Mouse (Mus musculus): Measurements from ENCODE around the gene Tpst2. TPM values are rescaled to one million over a fixed set of nuclear protein-coding genes. Genes with fewer than 3 reads are reported as not detected.
"Not testable (repeated sequence)": the region's sequence is repeated elsewhere in the genome, so short reads cannot be mapped to it uniquely, and the experiment has no call there.

Gene Tpst2
- polyA plus RNA-seq, 1 experiment from 2014 or later: 35.6 TPM

DNA sequence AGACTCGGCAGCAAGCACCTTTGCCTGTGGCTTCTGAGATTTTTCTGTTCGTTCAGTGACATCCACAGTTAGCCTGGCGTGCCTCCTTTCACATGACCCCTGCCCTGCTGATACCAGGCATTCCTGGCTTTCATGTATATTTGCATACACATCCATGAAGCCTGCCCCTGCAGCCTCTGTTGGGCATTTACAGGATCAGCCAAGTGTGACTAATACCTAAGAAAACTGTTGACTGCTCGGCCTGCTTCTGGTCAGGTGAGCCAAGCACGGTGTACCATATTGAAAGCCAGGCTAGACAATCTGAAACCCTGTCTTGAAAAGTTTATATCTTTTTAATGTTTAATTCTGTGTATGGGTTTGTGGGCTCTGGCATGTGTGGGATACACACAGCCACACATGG lies 40.0 kb downstream of the Tpst2 start:
- no peaks in the 10 kb centered on the region for H3K4me1 ChIP-seq (ENCODE audit: control insufficient read depth, insufficient read depth, low read depth, low read length)
- no peaks in the 10 kb centered on the region for H3K27me3 ChIP-seq (replicated peaks; ENCODE audit: control insufficient read depth, insufficient read depth, low read length)
- no peak for ATAC-seq
- H3K36me3 ChIP-seq (ENCODE audit: control insufficient read depth, insufficient read depth, low read length): 0 out of 2 replicates have a peak, but pooled peaks cover 2% of the 10 kb centered on the region
- H3K4me3 ChIP-seq (ENCODE audit: low read length): no peak overlapping the region
- H3K4me2 ChIP-seq (ENCODE audit: low read length): no peak overlapping the region
- H3K27ac ChIP-seq (ENCODE audit: low read depth, low read length): no peak overlapping the region
- no peak overlapping the region for H3K9ac ChIP-seq (ENCODE audit: low read depth, low read length)
- WGBS: 69% methylated on average over 5 of the region's 5 CpGs
- no peaks in the 10 kb centered on the region for H3K9me3 ChIP-seq (ENCODE audit: control insufficient read depth, low read length)

DNA sequence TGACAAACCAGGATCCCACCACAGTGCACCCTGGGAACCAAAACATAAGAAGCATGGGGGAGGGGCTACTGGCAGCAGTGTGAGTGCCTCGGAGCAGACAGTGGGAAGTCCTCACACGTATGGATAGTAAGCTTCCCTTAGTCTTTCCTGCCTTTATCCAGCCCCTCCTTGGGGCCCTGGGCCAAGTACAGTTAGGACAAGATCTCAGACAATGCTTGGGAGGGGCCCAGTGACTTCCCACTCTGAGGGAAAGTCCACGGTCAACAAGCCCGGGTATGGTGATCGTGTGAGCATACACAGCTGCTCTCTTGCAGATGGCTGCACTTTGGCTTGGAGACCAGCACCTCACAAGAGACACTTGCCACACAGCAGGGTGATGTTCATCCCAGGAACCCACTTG lies 40.8 kb downstream of the Tpst2 start:
- 42% methylated on average over 5 of the region's 5 CpGs for WGBS
- Histone ChIP-seq H3K4me2 (ENCODE audit: low read length) (no peak overlapping the region), H3K27me3 (replicated peaks; ENCODE audit: control insufficient read depth, insufficient read depth, low read length) (no peaks in the 10 kb centered on the region), H3K4me1 (ENCODE audit: control insufficient read depth, insufficient read depth, low read depth, low read length) (no peaks in the 10 kb centered on the region), H3K4me3 (ENCODE audit: low read length) (no peak overlapping the region), H3K27ac (ENCODE audit: low read depth, low read length) (no peak overlapping the region), H3K9me3 (ENCODE audit: control insufficient read depth, low read length) (no peaks in the 10 kb centered on the region), H3K9ac (ENCODE audit: low read depth, low read length) (no peak overlapping the region), H3K36me3 (ENCODE audit: control insufficient read depth, insufficient read depth, low read length) (0 out of 2 replicates have a peak, but pooled peaks cover 2% of the 10 kb centered on the region)
- ATAC-seq: no peak

DNA sequence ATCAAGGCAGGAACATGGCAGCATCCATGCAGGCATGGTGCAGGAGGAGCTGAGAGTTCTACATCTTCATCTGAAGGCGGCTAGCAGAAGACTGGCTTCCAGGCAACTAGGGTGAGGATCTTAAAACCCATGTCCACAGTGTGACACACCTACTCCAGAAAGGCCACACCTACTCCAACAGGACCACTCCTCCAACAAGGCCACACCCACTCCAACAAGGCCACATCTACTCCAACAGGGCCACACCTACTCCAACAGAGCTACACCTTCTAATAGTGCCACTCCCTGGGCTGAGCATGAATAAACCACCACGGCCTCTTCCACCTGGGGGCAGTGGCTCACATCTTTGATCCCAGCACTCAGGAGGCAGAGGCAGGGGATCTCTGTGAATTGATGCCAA lies 42.9 kb downstream of the Tpst2 start:
- not testable (repeated sequence) for H3K4me1 ChIP-seq (ENCODE audit: control insufficient read depth, insufficient read depth, low read depth, low read length); H3K27me3 ChIP-seq (replicated peaks; ENCODE audit: control insufficient read depth, insufficient read depth, low read length); H3K9me3 ChIP-seq (ENCODE audit: control insufficient read depth, low read length); H3K9ac ChIP-seq (ENCODE audit: low read depth, low read length); H3K4me2 ChIP-seq (ENCODE audit: low read length); H3K36me3 ChIP-seq (ENCODE audit: control insufficient read depth, insufficient read depth, low read length); H3K27ac ChIP-seq (ENCODE audit: low read depth, low read length); H3K4me3 ChIP-seq (ENCODE audit: low read length); ATAC-seq
- WGBS: 59% methylated on average over 2 of the region's 2 CpGs

DNA sequence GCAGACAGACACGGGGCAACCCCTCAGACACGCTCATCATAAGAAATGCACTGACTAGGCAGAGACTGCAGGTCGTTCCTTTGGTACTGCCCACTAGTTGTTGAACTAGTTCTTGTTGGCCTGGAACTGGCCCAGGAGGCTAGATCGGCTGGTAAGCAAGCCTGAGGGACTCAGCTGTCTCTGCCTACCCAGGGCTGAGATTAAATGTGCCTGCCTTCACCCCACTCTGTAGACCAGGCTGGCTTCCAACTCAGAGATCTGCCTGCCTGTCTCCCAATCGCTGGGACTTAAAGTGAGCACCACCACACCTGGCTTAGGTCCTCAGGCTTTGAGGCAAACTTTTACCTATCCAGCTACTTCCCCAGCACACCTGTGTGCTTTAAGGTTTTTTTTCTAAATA lies 43.9 kb downstream of the Tpst2 start:
- no peak for ATAC-seq
- H3K4me1 ChIP-seq (ENCODE audit: control insufficient read depth, insufficient read depth, low read depth, low read length): peaks cover 5% of the 10 kb centered on the region
- no peaks in the 10 kb centered on the region for H3K36me3 ChIP-seq (ENCODE audit: control insufficient read depth, insufficient read depth, low read length)
- no peaks in the 10 kb centered on the region for H3K27me3 ChIP-seq (replicated peaks; ENCODE audit: control insufficient read depth, insufficient read depth, low read length)
- no peak overlapping the region for H3K27ac ChIP-seq (ENCODE audit: low read depth, low read length)
- H3K4me2 ChIP-seq (ENCODE audit: low read length): no peak overlapping the region
- no peak overlapping the region for H3K9ac ChIP-seq (ENCODE audit: low read depth, low read length)
- H3K4me3 ChIP-seq (ENCODE audit: low read length): no peak overlapping the region
- no peaks in the 10 kb centered on the region for H3K9me3 ChIP-seq (ENCODE audit: control insufficient read depth, low read length)
- whole genome bisulfite sequencing: 82% methylated on average over 5 of the region's 5 CpGs

DNA sequence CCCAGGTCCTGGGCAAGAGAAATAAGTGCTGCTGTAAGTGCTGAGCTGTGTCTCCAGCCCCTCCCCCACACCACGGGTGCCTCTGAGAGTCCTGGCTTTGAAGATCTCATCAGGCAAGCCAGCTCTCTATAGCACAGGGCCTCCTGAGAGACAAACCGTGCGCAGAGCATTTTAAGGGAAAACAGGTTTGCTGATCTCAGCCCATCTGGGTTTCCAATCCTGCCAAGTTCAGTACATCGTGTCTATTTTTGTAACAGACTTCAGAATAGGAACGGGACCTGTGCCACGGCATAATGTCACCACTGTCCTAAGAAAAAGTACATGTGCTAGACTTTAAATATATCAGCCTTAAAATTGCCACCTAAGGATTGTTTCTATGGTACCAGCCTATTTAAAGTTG lies 44.4 kb downstream of the Tpst2 start:
- H3K36me3 ChIP-seq (ENCODE audit: control insufficient read depth, insufficient read depth, low read length): no peaks in the 10 kb centered on the region

DNA sequence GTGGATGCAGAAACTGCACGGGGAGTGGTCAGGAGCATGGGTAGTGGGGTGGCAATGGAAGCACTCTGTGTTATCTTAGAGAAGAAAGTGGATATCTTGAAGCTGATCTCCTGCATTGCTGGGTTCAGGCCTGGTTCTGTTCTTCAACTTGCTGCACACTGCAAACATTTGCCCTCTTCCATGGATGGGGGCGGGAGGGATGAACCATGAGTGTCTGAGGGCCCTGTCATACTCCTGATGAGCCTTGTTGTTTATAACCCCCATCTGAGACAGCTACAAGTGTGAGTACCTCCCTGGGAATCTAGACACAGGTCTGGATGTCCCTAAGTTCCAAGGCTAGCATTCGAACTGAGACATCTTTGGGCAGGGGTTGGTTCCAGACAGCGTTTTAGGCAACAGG lies 44.9 kb downstream of the Tpst2 start:
- H3K27ac ChIP-seq (ENCODE audit: low read depth, low read length): no peak overlapping the region
- no peak for ATAC-seq
- WGBS: 88% methylated on average over 4 of the region's 4 CpGs

More for the DNA sequence above, 44.4 kb downstream of the Tpst2 start:
- no peak overlapping the region for H3K4me2 ChIP-seq (ENCODE audit: low read length)
- H3K27me3 ChIP-seq (replicated peaks; ENCODE audit: control insufficient read depth, insufficient read depth, low read length): no peaks in the 10 kb centered on the region
- WGBS: 73% methylated on average over 6 of the region's 6 CpGs
- no peak overlapping the region for H3K4me3 ChIP-seq (ENCODE audit: low read length)
- no peaks in the 10 kb centered on the region for H3K9me3 ChIP-seq (ENCODE audit: control insufficient read depth, low read length)
- no peak for ATAC-seq
- H3K9ac ChIP-seq (ENCODE audit: low read depth, low read length): no peak overlapping the region
- peaks cover 7% of the 10 kb centered on the region for H3K4me1 ChIP-seq (ENCODE audit: control insufficient read depth, insufficient read depth, low read depth, low read length)
- no peak overlapping the region for H3K27ac ChIP-seq (ENCODE audit: low read depth, low read length)

DNA sequence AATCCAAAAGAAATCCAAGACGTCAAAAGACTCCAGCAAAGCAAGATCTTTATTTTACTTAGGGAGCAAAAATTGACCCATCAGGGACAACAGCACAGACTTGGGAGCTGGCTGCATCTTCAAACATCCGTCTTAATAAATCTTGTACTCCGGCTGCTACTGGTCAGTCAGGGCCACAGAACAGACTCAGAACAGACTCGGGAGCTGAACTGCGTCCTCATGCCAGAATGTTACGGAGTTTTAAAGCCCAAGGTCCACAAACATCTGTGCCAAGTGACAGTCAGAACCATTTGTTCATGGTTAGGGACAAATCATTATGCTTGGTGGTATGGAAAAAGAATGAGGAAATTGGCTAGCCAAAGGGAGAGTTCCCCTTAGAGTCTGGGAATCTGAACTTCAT lies 46.8 kb downstream of the Tpst2 start:
- ATAC-seq: no peak
- WGBS: 89% methylated on average over 6 of the region's 6 CpGs
- H3K4me3 ChIP-seq (ENCODE audit: low read length): no peak overlapping the region
- peaks cover 15% of the 10 kb centered on the region for H3K4me1 ChIP-seq (ENCODE audit: control insufficient read depth, insufficient read depth, low read depth, low read length)
- H3K9ac ChIP-seq (ENCODE audit: low read depth, low read length): no peak overlapping the region
- H3K4me2 ChIP-seq (ENCODE audit: low read length): no peak overlapping the region
- no peaks in the 10 kb centered on the region for H3K36me3 ChIP-seq (ENCODE audit: control insufficient read depth, insufficient read depth, low read length)
- H3K27ac ChIP-seq (ENCODE audit: low read depth, low read length): no peak overlapping the region
- H3K9me3 ChIP-seq (ENCODE audit: control insufficient read depth, low read length): no peaks in the 10 kb centered on the region
- no peaks in the 10 kb centered on the region for H3K27me3 ChIP-seq (replicated peaks; ENCODE audit: control insufficient read depth, insufficient read depth, low read length)

More for the DNA sequence above, 44.9 kb downstream of the Tpst2 start:
- no peak overlapping the region for H3K4me3 ChIP-seq (ENCODE audit: low read length)
- no peaks in the 10 kb centered on the region for H3K9me3 ChIP-seq (ENCODE audit: control insufficient read depth, low read length)
- no peak overlapping the region for H3K9ac ChIP-seq (ENCODE audit: low read depth, low read length)
- H3K27me3 ChIP-seq (replicated peaks; ENCODE audit: control insufficient read depth, insufficient read depth, low read length): no peaks in the 10 kb centered on the region
- H3K4me1 ChIP-seq (ENCODE audit: control insufficient read depth, insufficient read depth, low read depth, low read length): peaks cover 7% of the 10 kb centered on the region
- no peaks in the 10 kb centered on the region for H3K36me3 ChIP-seq (ENCODE audit: control insufficient read depth, insufficient read depth, low read length)
- H3K4me2 ChIP-seq (ENCODE audit: low read length): no peak overlapping the region

DNA sequence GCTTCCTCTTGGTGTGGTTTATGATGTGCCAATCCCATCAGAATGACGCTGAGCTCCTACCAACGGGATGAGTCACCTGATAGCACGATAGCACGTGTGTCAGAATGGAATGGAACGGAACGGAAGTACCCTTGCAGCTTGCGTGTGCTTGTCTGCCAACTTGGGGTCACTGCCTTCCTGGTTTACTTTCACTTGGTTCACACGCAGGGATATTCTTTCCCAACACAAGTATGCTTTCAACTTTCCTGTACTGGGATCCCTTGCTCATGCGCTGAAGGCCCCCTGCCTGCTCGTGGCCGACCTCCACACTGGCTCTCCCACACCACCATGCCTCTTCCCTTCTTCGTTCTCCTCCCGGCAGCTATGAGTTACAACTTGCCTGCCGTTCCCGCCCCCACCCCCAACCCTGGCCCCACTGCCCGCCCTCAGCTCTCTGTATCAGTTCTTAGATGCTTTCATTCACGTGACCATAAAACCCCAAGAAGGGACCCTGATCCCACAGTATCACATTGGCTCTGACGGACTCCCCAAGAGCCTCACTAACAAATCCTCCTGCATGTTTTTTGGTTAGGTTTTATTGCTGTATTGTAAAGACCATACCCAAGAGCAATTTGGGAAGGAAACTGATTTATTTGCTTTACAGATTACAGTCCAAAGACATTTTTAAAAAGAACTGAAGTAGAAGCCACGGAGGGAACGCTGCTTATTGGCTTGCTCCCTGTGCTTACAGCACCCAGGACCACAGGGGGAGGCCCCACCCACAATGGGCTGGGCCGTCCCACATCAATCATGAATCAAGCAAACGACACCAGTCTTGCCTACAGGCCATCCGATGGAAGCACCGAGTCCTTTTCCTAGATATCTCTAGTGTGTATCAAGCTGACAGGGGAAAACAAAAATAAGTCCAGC lies 48.4 kb downstream of the Tpst2 start:
- H3K27ac ChIP-seq (ENCODE audit: low read depth, low read length): no peak overlapping the region
- no peak for ATAC-seq
- 37% methylated on average over 24 of the region's 24 CpGs for WGBS
- no peak overlapping the region for H3K4me3 ChIP-seq (ENCODE audit: low read length)
- H3K9me3 ChIP-seq (ENCODE audit: control insufficient read depth, low read length): no peaks in the 10 kb centered on the region
- H3K27me3 ChIP-seq (replicated peaks; ENCODE audit: control insufficient read depth, insufficient read depth, low read length): no peaks in the 10 kb centered on the region
- H3K4me2 ChIP-seq (ENCODE audit: low read length): peak overlapping the region; percentile 58
- no peak overlapping the region; the same call in 1 of the 2 replicates for H3K9ac ChIP-seq (ENCODE audit: low read depth, low read length)
- H3K36me3 ChIP-seq (ENCODE audit: control insufficient read depth, insufficient read depth, low read length): peaks cover 10% of the 10 kb centered on the region
- H3K4me1 ChIP-seq (ENCODE audit: control insufficient read depth, insufficient read depth, low read depth, low read length): peaks cover 15% of the 10 kb centered on the region

DNA sequence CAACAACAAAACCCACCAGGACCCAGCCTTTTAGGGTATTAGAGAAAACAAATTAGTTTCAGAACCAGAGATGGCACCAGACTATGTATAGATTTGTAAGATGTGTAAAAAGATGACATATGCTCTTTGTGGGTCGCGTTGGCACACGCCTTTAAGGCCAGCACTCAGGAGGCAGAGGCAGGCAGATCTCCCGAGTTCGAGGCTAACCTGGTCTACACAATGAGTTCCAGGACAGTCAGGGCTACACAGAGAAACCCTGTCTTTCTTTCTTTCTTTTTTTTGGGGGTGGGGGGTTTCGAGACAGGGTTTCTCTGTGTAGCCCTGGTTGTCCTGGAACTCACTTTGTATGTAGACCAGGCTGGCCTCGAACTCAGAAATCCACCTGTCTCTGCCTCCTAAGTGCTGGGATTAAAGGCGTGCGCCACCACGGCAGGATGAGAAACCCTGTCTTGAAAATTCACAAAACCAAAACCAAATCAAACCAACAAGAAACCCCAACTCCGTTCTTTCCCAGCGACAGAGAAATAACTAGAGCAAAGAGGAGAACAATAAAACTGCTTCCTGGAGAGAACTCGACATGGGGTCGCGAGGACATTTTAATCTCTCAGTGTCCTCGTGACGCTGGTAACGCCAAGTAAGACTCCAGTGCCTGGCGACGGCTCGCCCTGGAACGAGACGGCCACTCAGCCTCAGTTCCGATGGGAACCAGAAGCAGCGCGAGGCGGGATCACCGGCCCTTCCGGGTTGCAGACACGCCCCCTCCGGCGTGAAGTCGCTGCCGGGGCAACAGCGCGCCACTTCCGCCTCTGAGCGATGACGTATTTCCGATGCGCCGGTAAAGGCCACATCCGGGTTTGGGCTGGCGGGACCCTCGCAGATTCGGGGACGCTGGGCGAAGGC lies 49.3 kb downstream of the Tpst2 start, which contains the start of gene Tfip11:
Gene Tfip11 (plus strand): TSS at position 813 of the 900 bp plus-strand sequence.
- Histone ChIP-seq H3K4me1 (ENCODE audit: control insufficient read depth, insufficient read depth, low read depth, low read length) (peaks cover 15% of the 10 kb centered on the region), H3K27me3 (replicated peaks; ENCODE audit: control insufficient read depth, insufficient read depth, low read length) (no peaks in the 10 kb centered on the region), H3K9ac (ENCODE audit: low read depth, low read length) (peak within 1 kb of the TSS; percentile 85), H3K4me3 (ENCODE audit: low read length) (peak within 1 kb of the TSS; percentile 99), H3K36me3 (ENCODE audit: control insufficient read depth, insufficient read depth, low read length) (peaks cover 19% of the 10 kb centered on the region), H3K9me3 (ENCODE audit: control insufficient read depth, low read length) (no peaks in the 10 kb centered on the region), H3K4me2 (ENCODE audit: low read length) (peak within 1 kb of the TSS; percentile 84), H3K27ac (ENCODE audit: low read depth, low read length) (peak within 1 kb of the TSS; percentile 85)
- peak; percentile 94 for ATAC-seq
- WGBS: 9% methylated on average over 48 of the region's 48 CpGs

Measured in hindbrain, embryonic 16.5 days (tissue).